Mouse (Mus musculus) yolk sac, embryonic 10.5 days (tissue): ENCODE data around the gene Suds3.
A peak's percentile ranks its signal among the peaks of the same experiment; 100 is the strongest.

ENCODE experiments used
- DNase-seq: peaks from one replicate; pipeline ENCODE4 v3.0.0-alpha.2; 2017; ENCODE audit warnings: low spot score

The Suds3 gene

GRCm38 (mm10) chr5:117115836-117116366, at the start of gene Suds3:
Gene Suds3, minus strand, starts transcription at chr5:117116113.
- peak; percentile 91 for DNase-seq

GRCm38 (mm10) chr5:117164923-117165322, 49.0 kb upstream of the Suds3 start:
- DNase-seq = no peak

- DNase-seq = no peak
Measured at GRCm38 (mm10) chr5:117164516-117164915, 48.6 kb upstream of the Suds3 start.

GRCm38 (mm10) chr5:117163790-117164189, 47.9 kb upstream of the Suds3 start:
- DNase-seq = no peak

- peak; percentile 50 for DNase-seq
Measured at GRCm38 (mm10) chr5:117160499-117160898, 44.6 kb upstream of the Suds3 start.

- DNase-seq = no peak
Measured at GRCm38 (mm10) chr5:117159805-117160291, 43.9 kb upstream of the Suds3 start.

GRCm38 (mm10) chr5:117159326-117159725, 43.4 kb upstream of the Suds3 start:
- no peak for DNase-seq

- no peak for DNase-seq
Measured at GRCm38 (mm10) chr5:117158335-117159018, 42.6 kb upstream of the Suds3 start.

GRCm38 (mm10) chr5:117153527-117154091, 37.7 kb upstream of the Suds3 start:
- DNase-seq = no peak

- DNase-seq = no peak
Measured at GRCm38 (mm10) chr5:117152944-117153343, 37.0 kb upstream of the Suds3 start.

- DNase-seq = no peak
Measured at GRCm38 (mm10) chr5:117150068-117150467, 34.2 kb upstream of the Suds3 start.

- no peak for DNase-seq
Measured at GRCm38 (mm10) chr5:117149054-117149942, 33.4 kb upstream of the Suds3 start.

GRCm38 (mm10) chr5:117147187-117148095, 31.5 kb upstream of the Suds3 start:
- DNase-seq = no peak

- DNase-seq = no peak
Measured at GRCm38 (mm10) chr5:117146165-117146564, 30.3 kb upstream of the Suds3 start.

GRCm38 (mm10) chr5:117143721-117144135, 27.8 kb upstream of the Suds3 start:
- peak; percentile 61 for DNase-seq

- DNase-seq = no peak
Measured at GRCm38 (mm10) chr5:117140374-117140773, 24.5 kb upstream of the Suds3 start.

- DNase-seq = no peak
Measured at GRCm38 (mm10) chr5:117139822-117140221, 23.9 kb upstream of the Suds3 start.

- no peak for DNase-seq
Measured at GRCm38 (mm10) chr5:117138295-117138988, 22.5 kb upstream of the Suds3 start.

GRCm38 (mm10) chr5:117137594-117137993, 21.7 kb upstream of the Suds3 start:
- DNase-seq = no peak

GRCm38 (mm10) chr5:117137011-117137410, 21.1 kb upstream of the Suds3 start:
- DNase-seq = no peak

- no peak for DNase-seq
Measured at GRCm38 (mm10) chr5:117136570-117136969, 20.7 kb upstream of the Suds3 start.
